Mouse (Mus musculus): ENCODE data around the gene Olfr213.

DNA sequence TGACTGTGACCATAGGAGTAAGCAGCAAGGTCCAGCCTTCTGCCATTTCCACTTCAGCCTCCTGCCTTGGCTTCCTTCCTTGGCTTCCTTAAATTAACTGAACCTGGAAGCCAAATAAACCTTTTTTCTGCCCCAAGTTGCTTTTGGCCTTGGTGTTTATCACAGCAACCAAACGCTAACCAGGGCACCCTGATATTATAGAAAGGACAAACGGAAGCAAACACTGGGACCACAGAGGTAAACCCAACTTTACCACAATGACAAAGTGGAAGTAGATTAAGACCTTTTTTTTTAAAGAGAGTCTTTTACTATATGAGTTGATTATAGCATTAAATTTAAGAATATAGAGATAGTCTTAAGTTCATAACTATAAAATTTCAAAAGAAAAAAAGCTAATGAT is 4.2 kb downstream of the Olfr213 start:
- TF ChIP-seq CTCF (IDR thresholded peaks at IDR 0.05; ENCODE audit: control insufficient read depth, insufficient read depth, low read length) (no peak), POLR2A (IDR thresholded peaks at IDR 0.05; ENCODE audit: borderline replicate concordance, control insufficient read depth, low read depth, low read length) (no peak)
